ENCODE assay signal across 8 mouse cellular contexts in the genomic region with DNA sequence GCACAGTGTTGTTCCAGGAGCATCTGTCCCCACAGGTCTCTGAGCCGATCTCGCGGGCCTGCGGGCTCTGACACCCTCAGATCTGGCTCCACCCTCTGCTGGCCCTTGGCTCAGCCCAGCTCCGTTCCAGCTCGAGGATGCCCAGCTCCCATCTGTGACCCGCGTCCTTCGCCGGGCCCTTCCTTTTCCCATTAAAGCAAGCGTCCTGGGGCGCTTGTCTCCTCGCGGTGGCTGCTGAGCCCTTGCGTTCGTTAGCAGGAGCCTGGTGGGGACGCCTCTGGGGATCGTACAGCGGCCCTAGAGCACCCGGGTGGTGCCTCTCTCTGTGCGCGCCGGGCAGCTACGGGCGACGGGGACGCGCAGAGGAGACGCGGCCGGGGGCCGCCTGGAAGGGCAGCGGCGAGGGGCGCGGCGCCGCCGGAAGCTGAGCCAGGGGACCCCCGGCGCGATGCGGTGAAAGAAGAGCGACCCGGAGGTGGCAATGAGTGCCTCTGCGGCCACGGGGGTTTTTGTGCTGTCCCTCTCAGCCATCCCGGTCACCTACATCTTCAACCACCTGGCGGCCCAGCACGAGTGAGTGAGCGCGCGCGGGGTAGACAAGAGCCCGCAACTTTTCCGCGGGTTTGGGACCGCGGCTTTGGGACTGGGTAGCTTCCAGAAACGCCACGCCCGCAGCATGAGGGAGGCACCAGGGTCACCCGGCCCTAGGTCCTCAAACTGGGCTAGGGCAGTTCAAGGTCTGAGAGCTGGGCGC. TPM values are rescaled to one million over a fixed set of nuclear protein-coding genes. Genes with fewer than 3 reads are reported as not detected.
DNase-seq lines count a peak whose midpoint lies in the region; ATAC-seq and TF ChIP-seq lines count a peak whose summit lies in the region.

A gene (plus strand): TSS at position 34 of the 754 bp plus-strand sequence.

- WGBS in embryonic facial prominence, embryonic 10.5 days: under 1% methylated on average over 64 of the region's 64 CpGs
- under 1% methylated on average over 48 of the region's 64 CpGs for WGBS in heart, embryonic 14.5 days
- WGBS in lung, postnatal 0 days: under 1% methylated on average over 61 of the region's 64 CpGs

- no peak for TF ChIP-seq POLR2A in ES-Bruce4 (IDR thresholded peaks at IDR 0.05; ENCODE audit: insufficient read depth, low read length)

- no peak for TF ChIP-seq CTCF in ES-Bruce4 (IDR thresholded peaks at IDR 0.05; ENCODE audit: low read depth, low read length)
- TF ChIP-seq CTCF in lung, postnatal 0 days (IDR thresholded peaks at IDR 0.05): no peak

- peak within 1 kb of the TSS; percentile 55 for H3K4me3 ChIP-seq in ES-Bruce4 (ENCODE audit: low read depth, low read length)
- H3K4me3 ChIP-seq in embryonic facial prominence, embryonic 10.5 days: peak within 1 kb of the TSS; percentile 80
- peak within 1 kb of the TSS; percentile 76 to 83 for H3K4me3 ChIP-seq in heart, embryonic 14.5 days (ENCODE audit: control insufficient read depth in 1 of 2, insufficient read depth in 1 of 2, low read depth in 1 of 2, low read length in 2 of 2)
- H3K4me3 ChIP-seq in lung, postnatal 0 days (ENCODE audit: low read depth, low read length): peak within 1 kb of the TSS; percentile 56

- H3K9ac ChIP-seq in ES-Bruce4 (ENCODE audit: low read depth, poor library complexity, severe bottlenecking): peak within 1 kb of the TSS; percentile 88
- peak within 1 kb of the TSS; percentile 80 for H3K9ac ChIP-seq in heart, embryonic 14.5 days (ENCODE audit: low read length)
- peak within 1 kb of the TSS; percentile 29; the same call in 1 of the 2 replicates for H3K9ac ChIP-seq in lung, postnatal 0 days (replicated peaks; ENCODE audit: low read depth)

- H3K4me1 ChIP-seq in ES-Bruce4 (ENCODE audit: control insufficient read depth, insufficient read depth, low read length): no peaks in the 10 kb centered on the region
- peaks cover 43% of the 10 kb centered on the region for H3K4me1 ChIP-seq in embryonic facial prominence, embryonic 10.5 days
- peaks cover 33% of the 10 kb centered on the region in 2 experiments for H3K4me1 ChIP-seq in heart, embryonic 14.5 days (ENCODE audit: control insufficient read depth in 2 of 2, insufficient read depth in 2 of 2, low read length in 2 of 2)
- no peaks in the 10 kb centered on the region for H3K4me1 ChIP-seq in lung, postnatal 0 days (ENCODE audit: insufficient read depth, low read depth, low read length)

- H3K4me2 ChIP-seq in heart, embryonic 14.5 days (ENCODE audit: low read length): peak within 1 kb of the TSS; percentile 84
- H3K4me2 ChIP-seq in lung, postnatal 0 days (replicated peaks; ENCODE audit: low read depth, low read length): peak within 1 kb of the TSS; percentile 89

- DNase-seq in B cell, adult 2 months: peak; percentile 44 to 45
- DNase-seq in embryonic facial prominence, embryonic 10.5 days (ENCODE audit: low spot score): peak; percentile 69
- peak; percentile 58 to 76 for DNase-seq in kidney, postnatal 4 days
- DNase-seq in lung, postnatal 0 days (ENCODE audit: low spot score): peak; percentile 44
- DNase-seq in retina, embryonic 14.5 days (ENCODE audit: low spot score): peak; percentile 73
- DNase-seq in frontal cortex, postnatal 36 days (ENCODE audit: low spot score in 2 of 2): no peak

- peak; percentile 40 for ATAC-seq in heart, embryonic 14.5 days (ENCODE audit: insufficient number of reproducible peaks, insufficient read depth, low FRiP score, low read depth)
- peak; percentile 37 for ATAC-seq in lung, postnatal 0 days

- no peak for TF ChIP-seq EP300 in ES-Bruce4 (IDR thresholded peaks at IDR 0.05; ENCODE audit: insufficient read depth, low read depth, low read length)
- no peak for TF ChIP-seq EP300 in lung, postnatal 0 days (IDR thresholded peaks at IDR 0.05)

- no peaks in the 10 kb centered on the region for H3K9me3 ChIP-seq in ES-Bruce4 (replicated peaks; ENCODE audit: control insufficient read depth, insufficient read depth, low read length, poor library complexity, severe bottlenecking)
- H3K9me3 ChIP-seq in embryonic facial prominence, embryonic 10.5 days: no peaks in the 10 kb centered on the region
- no peaks in the 10 kb centered on the region for H3K9me3 ChIP-seq in heart, embryonic 14.5 days (ENCODE audit: control insufficient read depth, low read length)
- no peaks in the 10 kb centered on the region for H3K9me3 ChIP-seq in lung, postnatal 0 days (ENCODE audit: low read length)

- H3K27me3 ChIP-seq in ES-Bruce4 (ENCODE audit: control insufficient read depth, insufficient read depth, low read length, poor library complexity, severe bottlenecking): peaks cover 7% of the 10 kb centered on the region
- peaks cover 70% of the 10 kb centered on the region for H3K27me3 ChIP-seq in embryonic facial prominence, embryonic 10.5 days (replicated peaks; ENCODE audit: low read depth, poor library complexity, severe bottlenecking)
- H3K27me3 ChIP-seq in heart, embryonic 14.5 days (ENCODE audit: control insufficient read depth, insufficient read depth, low read length): no peaks in the 10 kb centered on the region
- H3K27me3 ChIP-seq in lung, postnatal 0 days (replicated peaks; ENCODE audit: insufficient read depth, low read length): 0 out of 2 replicates have a peak, but pooled peaks cover 6% of the 10 kb centered on the region

- H3K36me3 ChIP-seq in ES-Bruce4 (ENCODE audit: control insufficient read depth, insufficient read depth, low read length, poor library complexity, severe bottlenecking): no peaks in the 10 kb centered on the region
- no peaks in the 10 kb centered on the region for H3K36me3 ChIP-seq in embryonic facial prominence, embryonic 10.5 days (replicated peaks)
- no peaks in the 10 kb centered on the region for H3K36me3 ChIP-seq in heart, embryonic 14.5 days (ENCODE audit: control insufficient read depth, insufficient read depth, low read length)
- no peaks in the 10 kb centered on the region for H3K36me3 ChIP-seq in lung, postnatal 0 days (ENCODE audit: insufficient read depth, low read length)

- H3K27ac ChIP-seq in ES-Bruce4 (ENCODE audit: insufficient read depth, low read length): no peak within 1 kb of the TSS
- H3K27ac ChIP-seq in embryonic facial prominence, embryonic 10.5 days (replicated peaks): peak within 1 kb of the TSS; percentile 80
- peak within 1 kb of the TSS; percentile 49 to 56 for H3K27ac ChIP-seq in heart, embryonic 14.5 days (replicated peaks in 1 of 2; ENCODE audit: control insufficient read depth in 1 of 2, insufficient read depth in 1 of 2, low read depth in 2 of 2, low read length in 2 of 2)
- peak within 1 kb of the TSS; percentile 54; the same call in 1 of the 2 replicates for H3K27ac ChIP-seq in lung, postnatal 0 days (ENCODE audit: low read length)

RNA-seq across cellular contexts. Expression of the gene that starts here (rescaled TPM):
- 9.7 and 10.1 TPM in 2 replicates for polyA plus RNA-seq in ES-Bruce4 (2011; ENCODE audit: insufficient read depth, insufficient read length, low read depth, missing spikeins)
- 10.7 and 12.2 TPM in 2 replicates for polyA plus RNA-seq in embryonic facial prominence, embryonic 10.5 days (2016; fragmentation: Nextera tagmentation; extraction: Ambion mirVana)
- 33.7 and 34.4 TPM in 2 replicates for polyA plus RNA-seq in heart, embryonic 14.5 days (2014; fragmentation: Nextera tagmentation; extraction: Ambion mirVana)
- polyA plus RNA-seq in lung, postnatal 0 days (2015; fragmentation: Nextera tagmentation; extraction: Ambion mirVana): 12.8 and 14.4 TPM in 2 replicates

Comparison
In these comparisons a context has a peak if more than half of its experiments do, and no peak if none do; other contexts are left out.
1. DNase-seq: peak in B cell, adult 2 months (2 of 2), embryonic facial prominence, embryonic 10.5 days (single experiment), kidney, postnatal 4 days (2 of 2), lung, postnatal 0 days (single experiment) and retina, embryonic 14.5 days (single experiment); none in frontal cortex, postnatal 36 days (0 of 2).
2. H3K9ac ChIP-seq: peak in every context shown above with its lines; median percentile 88 in ES-Bruce4; 80 in heart, embryonic 14.5 days; 29 in lung, postnatal 0 days.
3. Peak in every context shown above with its lines, with median percentiles within 50 percentile points of each other: H3K4me3 ChIP-seq.